Mouse (Mus musculus): ENCODE measurements around the gene Gcn1l1.
A peak's percentile ranks its signal among the peaks of the same experiment; 100 is the strongest.

Gene Gcn1l1

GRCm38 (mm10) chr5:115534856-115535255 is 30.2 kb upstream of the Gcn1l1 start:
- DNase-seq (ENCODE audit: low read depth, low spot score) = no peak

GRCm38 (mm10) chr5:115535635-115536034 is 29.4 kb upstream of the Gcn1l1 start:
- no peak for DNase-seq (ENCODE audit: low read depth, low spot score)

- DNase-seq (ENCODE audit: low read depth, low spot score) = no peak
These were observed 26.9 kb upstream of the Gcn1l1 start for GRCm38 (mm10) chr5:115538017-115538692.

GRCm38 (mm10) chr5:115538693-115539043 is 26.4 kb upstream of the Gcn1l1 start:
- DNase-seq (ENCODE audit: low read depth, low spot score) = peak; percentile 84

GRCm38 (mm10) chr5:115542635-115543384 is 22.2 kb upstream of the Gcn1l1 start:
- DNase-seq (ENCODE audit: low read depth, low spot score) = peak; percentile 71

GRCm38 (mm10) chr5:115543509-115544253 is 21.4 kb upstream of the Gcn1l1 start:
- no peak for DNase-seq (ENCODE audit: low read depth, low spot score)

GRCm38 (mm10) chr5:115544655-115545185 is 20.3 kb upstream of the Gcn1l1 start:
- DNase-seq (ENCODE audit: low read depth, low spot score) = no peak

GRCm38 (mm10) chr5:115545636-115546035 is 19.4 kb upstream of the Gcn1l1 start:
- DNase-seq (ENCODE audit: low read depth, low spot score) = no peak

- DNase-seq (ENCODE audit: low read depth, low spot score) = no peak
These were observed 18.5 kb upstream of the Gcn1l1 start for GRCm38 (mm10) chr5:115546536-115546935.

- no peak for DNase-seq (ENCODE audit: low read depth, low spot score)
These were observed 18.0 kb upstream of the Gcn1l1 start for GRCm38 (mm10) chr5:115547014-115547413.

GRCm38 (mm10) chr5:115547421-115547820 is 17.6 kb upstream of the Gcn1l1 start:
- no peak for DNase-seq (ENCODE audit: low read depth, low spot score)

- no peak for DNase-seq (ENCODE audit: low read depth, low spot score)
These were observed 16.4 kb upstream of the Gcn1l1 start for GRCm38 (mm10) chr5:115548501-115549285.

GRCm38 (mm10) chr5:115550482-115551005 is 14.5 kb upstream of the Gcn1l1 start:
- DNase-seq (ENCODE audit: low read depth, low spot score) = no peak

- no peak for DNase-seq (ENCODE audit: low read depth, low spot score)
These were observed 13.7 kb upstream of the Gcn1l1 start for GRCm38 (mm10) chr5:115551386-115551785.

- no peak for DNase-seq (ENCODE audit: low read depth, low spot score)
These were observed 13.3 kb upstream of the Gcn1l1 start for GRCm38 (mm10) chr5:115551799-115552198.

GRCm38 (mm10) chr5:115553801-115554420 is 11.1 kb upstream of the Gcn1l1 start:
- DNase-seq (ENCODE audit: low read depth, low spot score) = no peak

- DNase-seq (ENCODE audit: low read depth, low spot score) = no peak
These were observed 10.3 kb upstream of the Gcn1l1 start for GRCm38 (mm10) chr5:115554536-115555291.

GRCm38 (mm10) chr5:115556217-115556616 is 8.8 kb upstream of the Gcn1l1 start:
- peak; percentile 92 for DNase-seq (ENCODE audit: low read depth, low spot score)

GRCm38 (mm10) chr5:115558182-115558794 is 6.8 kb upstream of the Gcn1l1 start:
- DNase-seq (ENCODE audit: low read depth, low spot score) = no peak

All from R1 (cell line).